8 mouse cellular contexts compared by ENCODE assay signal in the genomic region with DNA sequence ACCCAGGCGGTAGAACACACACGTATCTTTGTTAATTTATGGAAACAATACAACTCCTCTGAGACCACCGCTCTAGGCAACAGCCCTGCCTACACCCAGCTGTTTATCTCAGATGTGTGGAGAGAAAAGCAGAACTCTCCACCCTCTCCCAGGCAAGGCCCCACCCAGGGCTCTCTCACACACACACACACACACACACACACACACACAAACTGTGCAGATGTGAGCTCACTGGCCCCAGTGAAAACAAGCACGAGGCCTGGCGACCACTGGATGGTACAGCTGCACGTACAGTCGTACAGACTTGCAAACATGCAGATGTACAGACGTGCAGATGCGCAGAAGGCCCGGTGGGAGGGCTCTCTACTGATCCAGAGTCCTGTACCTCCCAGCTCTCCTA. TPM values are rescaled to one million over a fixed set of nuclear protein-coding genes. Genes with fewer than 3 reads are reported as not detected.
A peak's percentile ranks its signal among the peaks of the same experiment; 100 is the strongest.
DNase-seq lines count a peak whose midpoint lies in the region; ATAC-seq lines count a peak whose summit lies in the region.

No protein-coding gene starts in this region.

- no peak overlapping the region for H3K4me3 ChIP-seq in heart, embryonic 11.5 days (ENCODE audit: low read depth, low read length)
- no peak overlapping the region for H3K4me3 ChIP-seq in hindbrain, embryonic 13.5 days

- peak; percentile 49 to 55 for DNase-seq in heart, adult 18-20 months
- DNase-seq in MEL-GATA-1-ER (ENCODE audit: extremely low read depth, low read depth): peak; percentile 94
- DNase-seq in cerebellum, adult 9-11 months: no peak
- no peak for DNase-seq in urinary bladder, postnatal 36 days (ENCODE audit: low spot score in 2 of 2)
- DNase-seq in adrenal gland, postnatal 36 days: no peak

- WGBS in heart, embryonic 11.5 days (ENCODE audit: insufficient replicate concordance): 64% methylated on average over 10 of the region's 10 CpGs
- WGBS in hindbrain, embryonic 13.5 days: 55% methylated on average over 10 of the region's 10 CpGs

- no peaks in the 10 kb centered on the region for H3K27me3 ChIP-seq in heart, embryonic 11.5 days (ENCODE audit: control insufficient read depth, insufficient read depth, low read length)
- H3K27me3 ChIP-seq in hindbrain, embryonic 13.5 days: 0 out of 2 replicates have a peak, but pooled peaks cover 4% of the 10 kb centered on the region

- H3K9me3 ChIP-seq in heart, embryonic 11.5 days (replicated peaks; ENCODE audit: control insufficient read depth, low read length): no peaks in the 10 kb centered on the region
- H3K9me3 ChIP-seq in hindbrain, embryonic 13.5 days: no peaks in the 10 kb centered on the region

- H3K36me3 ChIP-seq in heart, embryonic 11.5 days (ENCODE audit: control insufficient read depth, insufficient read depth, low read length): peaks cover 2% of the 10 kb centered on the region; the same call in 1 of the 2 replicates
- H3K36me3 ChIP-seq in hindbrain, embryonic 13.5 days: no peaks in the 10 kb centered on the region

- H3K27ac ChIP-seq in heart, embryonic 11.5 days (ENCODE audit: low read depth, low read length): no peak overlapping the region
- H3K27ac ChIP-seq in hindbrain, embryonic 13.5 days: peak overlapping the region; percentile 31

- H3K9ac ChIP-seq in heart, embryonic 11.5 days (ENCODE audit: low read depth, low read length): no peak overlapping the region
- no peak overlapping the region for H3K9ac ChIP-seq in hindbrain, embryonic 13.5 days

- H3K4me2 ChIP-seq in heart, embryonic 11.5 days: no peak overlapping the region
- H3K4me2 ChIP-seq in hindbrain, embryonic 13.5 days: no peak overlapping the region

- no peak for ATAC-seq in heart, embryonic 11.5 days (replicated peaks; ENCODE audit: insufficient number of reproducible peaks, low FRiP score, low TSS enrichment)
- peak; percentile 68; the same call in 1 of the 2 replicates for ATAC-seq in hindbrain, embryonic 13.5 days (ENCODE audit: low FRiP score)
- ATAC-seq in neutrophil, adult 5-6 weeks (ENCODE audit: extremely low read depth, insufficient number of reproducible peaks, low FRiP score, poor library complexity, severe bottlenecking): peak; percentile 59

- H3K4me1 ChIP-seq in heart, embryonic 11.5 days (ENCODE audit: control insufficient read depth, insufficient read depth, low read length): peaks cover 49% of the 10 kb centered on the region
- peaks cover 32% of the 10 kb centered on the region for H3K4me1 ChIP-seq in hindbrain, embryonic 13.5 days (replicated peaks)

RNA-seq across cellular contexts. Expression of a gene that starts 13.8 kb away (rescaled TPM):
- 1 to 10 TPM; 1.3 to 1.8 TPM for total RNA-seq in heart, adult 18-20 months (2021)
- polyA plus RNA-seq in heart, embryonic 11.5 days (2014; fragmentation: Nextera tagmentation; extraction: Ambion mirVana): 0.20 TPM in 1 of 2 replicates, not detected in the other
- 0.21 and 0.29 TPM in 2 replicates for polyA plus RNA-seq in hindbrain, embryonic 13.5 days (2015; fragmentation: Nextera tagmentation; extraction: Ambion mirVana)
- total RNA-seq in neutrophil, adult 5-6 weeks (2017): 2.9 and 3.7 TPM in 2 replicates
- under 1 TPM; 0.66 to 0.70 TPM for total RNA-seq in adrenal gland, postnatal 36 days (2021)

RNA-seq across cellular contexts. Expression of a gene that starts 22.8 kb away (rescaled TPM):
- 10 to 100 TPM; 21.8 to 23.3 TPM for total RNA-seq in heart, adult 18-20 months (2021)
- polyA plus RNA-seq in heart, embryonic 11.5 days (2014; fragmentation: Nextera tagmentation; extraction: Ambion mirVana): 8.3 and 8.5 TPM in 2 replicates
- 10.4 and 10.8 TPM in 2 replicates for polyA plus RNA-seq in hindbrain, embryonic 13.5 days (2015; fragmentation: Nextera tagmentation; extraction: Ambion mirVana)
- total RNA-seq in neutrophil, adult 5-6 weeks (2017): 2.6 and 4.3 TPM in 2 replicates
- total RNA-seq in adrenal gland, postnatal 36 days (2021): 10 to 100 TPM; 15.0 to 20.8 TPM

RNA-seq across cellular contexts. Expression of a gene that starts 33.4 kb away (rescaled TPM):
- 10 to 100 TPM; 57.9 to 69.7 TPM for total RNA-seq in heart, adult 18-20 months (2021)
- polyA plus RNA-seq in heart, embryonic 11.5 days (2014; fragmentation: Nextera tagmentation; extraction: Ambion mirVana): 45.1 and 51.1 TPM in 2 replicates
- 59.8 and 62.9 TPM in 2 replicates for polyA plus RNA-seq in hindbrain, embryonic 13.5 days (2015; fragmentation: Nextera tagmentation; extraction: Ambion mirVana)
- total RNA-seq in neutrophil, adult 5-6 weeks (2017): 20.8 and 23.7 TPM in 2 replicates
- 100 to 1,000 TPM; 107 to 130 TPM for total RNA-seq in adrenal gland, postnatal 36 days (2021)

RNA-seq across cellular contexts. Expression of a gene that starts 39.3 kb away (rescaled TPM):
- total RNA-seq in heart, adult 18-20 months (2021): 10 to 100 TPM; 14.5 to 15.7 TPM
- 30.4 and 30.5 TPM in 2 replicates for polyA plus RNA-seq in heart, embryonic 11.5 days (2014; fragmentation: Nextera tagmentation; extraction: Ambion mirVana)
- 35.6 TPM in 2 replicates for polyA plus RNA-seq in hindbrain, embryonic 13.5 days (2015; fragmentation: Nextera tagmentation; extraction: Ambion mirVana)
- 18.3 and 22.7 TPM in 2 replicates for total RNA-seq in neutrophil, adult 5-6 weeks (2017)
- total RNA-seq in adrenal gland, postnatal 36 days (2021): 10 to 100 TPM; 19.5 to 20.5 TPM

Comparison
In these comparisons a context has a peak if more than half of its experiments do, and no peak if none do; other contexts are left out.
1. DNase-seq: peak in heart, adult 18-20 months (2 of 2) and MEL-GATA-1-ER (single experiment); none in cerebellum, adult 9-11 months (single experiment), urinary bladder, postnatal 36 days (0 of 2) and adrenal gland, postnatal 36 days (0 of 2).